Mouse (Mus musculus): Measurements from ENCODE around the gene Ube2m. TPM values are rescaled to one million over a fixed set of nuclear protein-coding genes. Genes with fewer than 3 reads are reported as not detected.

The Ube2m gene
- total RNA-seq, 1 experiment = 92.8 TPM

DNA sequence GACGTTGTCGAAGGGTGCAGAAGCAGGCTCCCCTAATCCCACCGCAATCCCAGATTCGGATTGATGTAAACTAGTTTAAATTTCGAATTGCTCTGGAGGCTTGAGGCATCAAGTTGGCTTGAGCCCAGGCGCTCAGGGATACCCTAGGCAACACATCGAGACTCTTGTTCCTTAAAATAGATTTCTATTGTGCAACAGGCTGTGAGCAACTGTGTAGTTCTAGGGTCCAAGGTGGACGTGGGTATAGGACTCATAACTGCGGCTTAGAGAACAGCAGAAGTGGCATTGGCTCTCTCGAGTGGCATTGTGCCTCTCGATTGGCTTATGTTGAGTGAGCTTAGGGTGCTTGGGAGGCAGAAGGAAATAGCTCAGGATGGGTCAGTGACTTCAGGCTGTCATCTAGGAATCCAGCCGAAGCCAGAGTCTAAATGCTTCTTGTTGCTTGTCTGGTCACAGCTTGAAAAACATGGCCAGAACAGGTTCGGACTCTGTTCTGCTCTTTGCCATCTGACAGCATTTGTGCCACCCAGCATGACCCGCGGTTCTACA lies 620 bp upstream of the Ube2m start:
- in situ Hi-C loops (cut with MboI; ENCODE audit: low sequenced_read_pairs in 2 of 2, unreplicated experiment in 2 of 2) = no loop called here
- Histone ChIP-seq H3K9ac (ENCODE audit: insufficient read depth, low read depth, low read length, poor library complexity, severe bottlenecking) (peak overlapping the region; percentile 97), H3K9me3 (ENCODE audit: control insufficient read depth, insufficient read depth, low read depth, low read length) (no peaks in the 10 kb centered on the region), H3K4me1 (ENCODE audit: control insufficient read depth in 2 of 2, insufficient read depth in 2 of 2, low read length in 2 of 2, poor library complexity in 1 of 2) (peaks cover 0 to 15% of the 10 kb centered on the region in 2 experiments; a peak in 2 of 4 replicates), H3K27ac (ENCODE audit: insufficient read depth, low read depth, low read length, poor library complexity, severe bottlenecking) (peak overlapping the region; percentile 92), H3K4me3 (ENCODE audit: insufficient read depth in 1 of 2, low read depth in 1 of 2, low read length in 2 of 2, poor library complexity in 1 of 2, severe bottlenecking in 1 of 2) (peak overlapping the region; percentile 85 to 92), H3K36me3 (ENCODE audit: control insufficient read depth, insufficient read depth, low read length, poor library complexity, severe bottlenecking) (peaks cover 13% of the 10 kb centered on the region)
- no peak for DNase-seq (ENCODE audit: low read depth, low spot score)
- no peak for TF ChIP-seq ZC3H11A (IDR thresholded peaks at IDR 0.05; ENCODE audit: borderline replicate concordance, low read depth, low read length)
- TF ChIP-seq CHD2 (IDR thresholded peaks at IDR 0.05; ENCODE audit: low read depth, low read length) = no peak
- TF ChIP-seq ZNF384 (IDR thresholded peaks at IDR 0.05; ENCODE audit: low read depth, low read length) = no peak
- no peak for TF ChIP-seq MAFK (IDR thresholded peaks at IDR 0.05; ENCODE audit: insufficient read depth, low read depth, low read length)
- no peak for TF ChIP-seq HCFC1 (IDR thresholded peaks at IDR 0.05; ENCODE audit: borderline replicate concordance, insufficient read depth, low read length)

DNA sequence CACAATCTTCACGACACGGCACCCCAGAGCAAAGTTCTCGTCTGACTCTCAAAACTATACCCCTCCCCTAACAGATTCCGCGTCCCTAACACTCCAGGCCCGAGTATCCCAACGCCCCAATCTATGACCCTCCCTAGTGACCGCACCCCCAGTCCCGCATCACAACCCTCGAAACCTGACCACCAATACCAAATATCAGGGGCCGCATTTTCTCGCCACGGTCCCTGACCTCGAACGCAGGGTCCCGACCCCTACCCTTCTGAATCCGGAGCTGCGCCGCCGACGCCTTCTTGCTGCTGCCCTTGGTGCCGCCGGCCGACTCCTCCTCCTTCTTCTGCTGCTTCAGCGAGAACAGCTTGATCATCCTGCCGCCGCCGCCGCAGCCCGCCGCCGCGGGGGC lies 709 bp downstream of the Ube2m start:
- no peaks in the 10 kb centered on the region for H3K9me3 ChIP-seq (ENCODE audit: control insufficient read depth, insufficient read depth, low read depth, low read length)
- in situ Hi-C loops (cut with MboI; ENCODE audit: low sequenced_read_pairs in 2 of 2, unreplicated experiment in 2 of 2) = no loop called here
- H3K9ac ChIP-seq (ENCODE audit: insufficient read depth, low read depth, low read length, poor library complexity, severe bottlenecking) = peak overlapping the region; percentile 97
- peak overlapping the region; percentile 85 to 92 for H3K4me3 ChIP-seq (ENCODE audit: insufficient read depth in 1 of 2, low read depth in 1 of 2, low read length in 2 of 2, poor library complexity in 1 of 2, severe bottlenecking in 1 of 2)
- TF ChIP-seq ZNF384 (IDR thresholded peaks at IDR 0.05; ENCODE audit: low read depth, low read length) (no peak), MAFK (IDR thresholded peaks at IDR 0.05; ENCODE audit: insufficient read depth, low read depth, low read length) (no peak), CHD2 (IDR thresholded peaks at IDR 0.05; ENCODE audit: low read depth, low read length) (no peak), HCFC1 (IDR thresholded peaks at IDR 0.05; ENCODE audit: borderline replicate concordance, insufficient read depth, low read length) (no peak), ZC3H11A (IDR thresholded peaks at IDR 0.05; ENCODE audit: borderline replicate concordance, low read depth, low read length) (no peak)
- H3K27ac ChIP-seq (ENCODE audit: insufficient read depth, low read depth, low read length, poor library complexity, severe bottlenecking) = peak overlapping the region; percentile 92
- H3K36me3 ChIP-seq (ENCODE audit: control insufficient read depth, insufficient read depth, low read length, poor library complexity, severe bottlenecking) = peaks cover 17% of the 10 kb centered on the region
- no peak for DNase-seq (ENCODE audit: low read depth, low spot score)
- peaks cover 0 to 12% of the 10 kb centered on the region in 2 experiments; a peak in 2 of 4 replicates for H3K4me1 ChIP-seq (ENCODE audit: control insufficient read depth in 2 of 2, insufficient read depth in 2 of 2, low read length in 2 of 2, poor library complexity in 1 of 2)

DNA sequence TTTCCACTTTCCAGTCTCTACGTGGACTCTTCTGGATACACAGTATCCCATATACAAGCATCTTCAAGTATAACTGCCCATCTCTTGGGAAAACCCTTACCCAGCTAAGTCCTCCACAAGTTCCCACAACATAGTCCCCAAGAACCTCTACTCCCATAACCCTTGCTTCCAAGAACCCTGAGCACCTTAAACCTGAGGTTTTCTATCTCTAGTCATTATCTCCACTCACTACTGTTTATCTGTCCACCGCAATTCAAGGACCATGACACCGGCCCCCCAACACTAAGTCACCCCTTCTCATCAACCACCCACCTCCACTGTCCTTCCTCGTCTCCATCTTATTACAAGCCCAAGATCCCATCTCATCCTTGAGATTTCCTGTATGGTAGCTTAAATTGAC lies 1.3 kb downstream of the Ube2m start:
- in situ Hi-C loops (cut with MboI; ENCODE audit: low sequenced_read_pairs in 2 of 2, unreplicated experiment in 2 of 2) = no loop called here

DNA sequence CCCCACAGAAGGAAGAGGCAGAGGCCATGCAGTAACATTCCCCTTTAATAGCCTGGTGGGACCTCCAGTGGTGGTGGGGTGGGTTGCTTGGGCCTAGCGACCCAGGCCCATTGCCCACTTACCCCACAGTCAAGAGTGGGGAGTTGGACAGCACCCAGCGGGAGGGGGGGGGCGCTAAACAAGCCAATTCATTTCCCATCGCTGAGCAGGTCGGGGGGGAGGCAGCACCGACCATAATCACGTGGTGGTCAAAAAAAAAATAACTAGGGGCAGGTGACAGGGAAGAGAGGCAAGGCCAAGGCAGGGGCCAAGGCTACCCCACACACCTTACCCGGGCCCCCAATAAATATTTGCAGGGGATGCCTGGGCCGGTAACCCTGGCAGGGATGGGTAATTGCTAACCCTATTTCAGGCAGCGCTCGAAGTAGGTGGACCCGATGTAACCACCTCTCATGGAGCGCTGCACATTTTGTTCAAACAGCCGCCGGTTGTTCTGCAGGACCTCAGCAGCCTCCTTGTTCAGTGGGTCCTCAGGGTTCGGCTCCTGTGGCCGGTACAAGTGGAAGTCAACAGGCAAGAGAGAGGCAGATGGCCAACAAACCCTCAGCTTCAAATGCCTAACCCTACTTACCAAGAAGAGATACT lies 2.7 kb downstream of the Ube2m start:
- in situ Hi-C loops (cut with MboI; ENCODE audit: low sequenced_read_pairs in 2 of 2, unreplicated experiment in 2 of 2) = no loop called here
- H3K27ac ChIP-seq (ENCODE audit: insufficient read depth, low read depth, low read length, poor library complexity, severe bottlenecking) = peak overlapping the region; percentile 38
- peaks cover 0 to 10% of the 10 kb centered on the region in 2 experiments; a peak in 2 of 4 replicates for H3K4me1 ChIP-seq (ENCODE audit: control insufficient read depth in 2 of 2, insufficient read depth in 2 of 2, low read length in 2 of 2, poor library complexity in 1 of 2)
- TF ChIP-seq HCFC1 (IDR thresholded peaks at IDR 0.05; ENCODE audit: borderline replicate concordance, insufficient read depth, low read length) = no peak
- no peak for TF ChIP-seq MAFK (IDR thresholded peaks at IDR 0.05; ENCODE audit: insufficient read depth, low read depth, low read length)
- no peak for TF ChIP-seq ZC3H11A (IDR thresholded peaks at IDR 0.05; ENCODE audit: borderline replicate concordance, low read depth, low read length)
- TF ChIP-seq CHD2 (IDR thresholded peaks at IDR 0.05; ENCODE audit: low read depth, low read length) = no peak
- TF ChIP-seq ZNF384 (IDR thresholded peaks at IDR 0.05; ENCODE audit: low read depth, low read length) = no peak
- no peak for DNase-seq (ENCODE audit: low read depth, low spot score)
- H3K4me3 ChIP-seq (ENCODE audit: insufficient read depth in 1 of 2, low read depth in 1 of 2, low read length in 2 of 2, poor library complexity in 1 of 2, severe bottlenecking in 1 of 2) = peak overlapping the region; percentile 6 to 33; a peak in 2 of 4 replicates
- H3K9me3 ChIP-seq (ENCODE audit: control insufficient read depth, insufficient read depth, low read depth, low read length) = no peaks in the 10 kb centered on the region
- H3K9ac ChIP-seq (ENCODE audit: insufficient read depth, low read depth, low read length, poor library complexity, severe bottlenecking) = peak overlapping the region; percentile 65; the same call in 1 of the 2 replicates
- peaks cover 32% of the 10 kb centered on the region for H3K36me3 ChIP-seq (ENCODE audit: control insufficient read depth, insufficient read depth, low read length, poor library complexity, severe bottlenecking)

More for the DNA sequence above, 1.3 kb downstream of the Ube2m start:
- DNase-seq (ENCODE audit: low read depth, low spot score) = no peak
- H3K4me3 ChIP-seq (ENCODE audit: insufficient read depth in 1 of 2, low read depth in 1 of 2, low read length in 2 of 2, poor library complexity in 1 of 2, severe bottlenecking in 1 of 2) = peak overlapping the region; percentile 85 to 92
- H3K36me3 ChIP-seq (ENCODE audit: control insufficient read depth, insufficient read depth, low read length, poor library complexity, severe bottlenecking) = peaks cover 23% of the 10 kb centered on the region
- H3K9ac ChIP-seq (ENCODE audit: insufficient read depth, low read depth, low read length, poor library complexity, severe bottlenecking) = peak overlapping the region; percentile 97
- H3K27ac ChIP-seq (ENCODE audit: insufficient read depth, low read depth, low read length, poor library complexity, severe bottlenecking) = no peak overlapping the region; the same call in 1 of the 2 replicates
- TF ChIP-seq CHD2 (IDR thresholded peaks at IDR 0.05; ENCODE audit: low read depth, low read length) (no peak), MAFK (IDR thresholded peaks at IDR 0.05; ENCODE audit: insufficient read depth, low read depth, low read length) (no peak), ZC3H11A (IDR thresholded peaks at IDR 0.05; ENCODE audit: borderline replicate concordance, low read depth, low read length) (no peak), HCFC1 (IDR thresholded peaks at IDR 0.05; ENCODE audit: borderline replicate concordance, insufficient read depth, low read length) (no peak), ZNF384 (IDR thresholded peaks at IDR 0.05; ENCODE audit: low read depth, low read length) (no peak)
- H3K9me3 ChIP-seq (ENCODE audit: control insufficient read depth, insufficient read depth, low read depth, low read length) = no peaks in the 10 kb centered on the region
- H3K4me1 ChIP-seq (ENCODE audit: control insufficient read depth in 2 of 2, insufficient read depth in 2 of 2, low read length in 2 of 2, poor library complexity in 1 of 2) = peaks cover 0 to 12% of the 10 kb centered on the region in 2 experiments; a peak in 2 of 4 replicates
